Mouse (Mus musculus): ENCODE data around the gene Ccnl1. TPM values are rescaled to one million over a fixed set of nuclear protein-coding genes. Genes with fewer than 3 reads are reported as not detected.

Ccnl1 gene
- polyA plus RNA-seq, 1 experiment from 2014 or later = 47.6 TPM

- no peak for ATAC-seq
- TF ChIP-seq CTCF (IDR thresholded peaks at IDR 0.05; ENCODE audit: low read depth) = no peak
- no peaks in the 10 kb centered on the region for H3K36me3 ChIP-seq (ENCODE audit: control insufficient read depth, insufficient read depth)
- H3K9ac ChIP-seq (ENCODE audit: low read depth, low read length) = no peak overlapping the region
- H3K4me2 ChIP-seq (replicated peaks; ENCODE audit: low read depth) = no peak overlapping the region
- no peak overlapping the region for H3K27ac ChIP-seq (ENCODE audit: low read depth, low read length)
- H3K4me3 ChIP-seq (ENCODE audit: low read depth, low read length) = no peak overlapping the region
- 92% methylated on average over 2 of the region's 2 CpGs for WGBS
- no peaks in the 10 kb centered on the region for H3K9me3 ChIP-seq (ENCODE audit: control insufficient read depth)
- H3K27me3 ChIP-seq (replicated peaks; ENCODE audit: control insufficient read depth, insufficient read depth, low read length) = no peaks in the 10 kb centered on the region
- H3K4me1 ChIP-seq (replicated peaks; ENCODE audit: control insufficient read depth, insufficient read depth, low read length) = no peaks in the 10 kb centered on the region
Measured at GRCm38 (mm10) chr3:65909454-65909853, 48.6 kb downstream of the Ccnl1 start.

DNA sequence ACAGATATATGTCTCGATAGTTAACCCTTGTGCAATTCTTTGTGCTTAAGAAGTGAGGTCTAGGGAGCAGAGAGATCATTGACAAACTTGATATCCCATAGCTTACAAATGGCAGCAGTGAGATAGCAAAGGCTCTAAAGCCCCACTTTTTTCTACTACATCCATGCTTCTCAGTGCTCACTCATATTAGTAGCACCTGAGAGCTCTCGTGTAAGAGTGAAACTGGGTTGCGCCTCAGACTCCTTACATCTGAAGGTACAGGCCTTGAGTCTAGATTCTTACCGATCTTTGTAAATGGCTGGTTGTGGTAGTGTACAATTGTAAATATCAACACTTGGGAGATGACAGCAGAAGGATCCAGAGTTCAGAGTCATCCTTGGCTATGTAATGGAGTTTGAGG, 50.5 kb downstream of the Ccnl1 start:
- H3K9ac ChIP-seq (ENCODE audit: low read depth, low read length) = no peak overlapping the region
- H3K9me3 ChIP-seq (ENCODE audit: control insufficient read depth) = no peaks in the 10 kb centered on the region
- no peak for TF ChIP-seq CTCF (IDR thresholded peaks at IDR 0.05; ENCODE audit: low read depth)
- H3K4me3 ChIP-seq (ENCODE audit: low read depth, low read length) = no peak overlapping the region
- H3K4me1 ChIP-seq (replicated peaks; ENCODE audit: control insufficient read depth, insufficient read depth, low read length) = no peaks in the 10 kb centered on the region
- H3K27ac ChIP-seq (ENCODE audit: low read depth, low read length) = no peak overlapping the region
- WGBS = 90% methylated on average over 4 of the region's 4 CpGs
- H3K4me2 ChIP-seq (replicated peaks; ENCODE audit: low read depth) = no peak overlapping the region
- no peak for ATAC-seq
- no peaks in the 10 kb centered on the region for H3K27me3 ChIP-seq (replicated peaks; ENCODE audit: control insufficient read depth, insufficient read depth, low read length)
- no peaks in the 10 kb centered on the region for H3K36me3 ChIP-seq (ENCODE audit: control insufficient read depth, insufficient read depth)

DNA sequence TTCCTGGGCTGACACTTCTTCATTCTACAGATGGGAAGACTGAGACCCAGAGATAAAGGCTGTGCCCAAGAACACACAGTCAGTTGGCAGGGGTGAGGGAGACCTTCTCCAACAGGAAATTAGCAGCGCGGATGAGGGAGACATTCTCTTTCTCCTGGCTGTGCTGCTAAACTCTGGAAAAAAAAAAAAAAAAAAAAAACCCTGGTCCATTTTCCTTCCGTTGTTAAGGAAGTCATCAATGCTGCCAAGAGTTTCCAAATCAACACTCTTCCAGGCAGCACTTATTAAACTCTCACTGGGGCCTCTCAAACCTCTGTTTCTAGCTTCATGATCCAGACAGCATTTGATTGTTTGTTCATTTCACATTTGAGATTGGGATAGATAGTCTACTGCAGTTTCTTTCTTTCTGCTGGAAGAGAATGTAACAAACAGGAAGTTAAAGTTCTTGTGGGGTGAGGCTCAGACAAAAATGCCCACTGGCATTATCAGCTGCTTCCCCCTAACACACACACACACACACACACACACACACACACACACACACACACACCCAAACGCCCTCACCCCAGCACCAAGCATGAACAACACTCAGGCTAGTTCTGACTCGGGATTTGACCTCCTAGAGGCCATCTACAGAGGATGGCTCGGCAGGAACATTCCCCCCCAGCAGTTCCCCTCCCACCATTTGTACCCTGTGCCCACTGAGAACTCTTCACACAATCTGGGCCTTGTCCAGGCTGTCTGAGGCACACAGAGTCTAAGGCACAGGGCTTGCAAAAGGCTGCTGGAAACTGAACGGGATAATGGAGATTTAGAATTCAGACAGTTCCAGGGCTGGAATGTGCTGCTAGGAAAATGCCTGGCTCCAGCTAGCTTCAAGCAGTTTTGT, 52.5 kb downstream of the Ccnl1 start:
- Histone ChIP-seq H3K9ac (ENCODE audit: low read depth, low read length) (no peak overlapping the region), H3K36me3 (ENCODE audit: control insufficient read depth, insufficient read depth) (no peaks in the 10 kb centered on the region), H3K9me3 (ENCODE audit: control insufficient read depth) (no peaks in the 10 kb centered on the region), H3K27ac (ENCODE audit: low read depth, low read length) (no peak overlapping the region), H3K4me1 (replicated peaks; ENCODE audit: control insufficient read depth, insufficient read depth, low read length) (no peaks in the 10 kb centered on the region), H3K4me2 (replicated peaks; ENCODE audit: low read depth) (no peak overlapping the region), H3K27me3 (replicated peaks; ENCODE audit: control insufficient read depth, insufficient read depth, low read length) (no peaks in the 10 kb centered on the region), H3K4me3 (ENCODE audit: low read depth, low read length) (no peak overlapping the region)
- 41% methylated on average over 7 of the region's 7 CpGs for WGBS
- TF ChIP-seq CTCF (IDR thresholded peaks at IDR 0.05; ENCODE audit: low read depth) = no peak
- no peak for ATAC-seq

DNA sequence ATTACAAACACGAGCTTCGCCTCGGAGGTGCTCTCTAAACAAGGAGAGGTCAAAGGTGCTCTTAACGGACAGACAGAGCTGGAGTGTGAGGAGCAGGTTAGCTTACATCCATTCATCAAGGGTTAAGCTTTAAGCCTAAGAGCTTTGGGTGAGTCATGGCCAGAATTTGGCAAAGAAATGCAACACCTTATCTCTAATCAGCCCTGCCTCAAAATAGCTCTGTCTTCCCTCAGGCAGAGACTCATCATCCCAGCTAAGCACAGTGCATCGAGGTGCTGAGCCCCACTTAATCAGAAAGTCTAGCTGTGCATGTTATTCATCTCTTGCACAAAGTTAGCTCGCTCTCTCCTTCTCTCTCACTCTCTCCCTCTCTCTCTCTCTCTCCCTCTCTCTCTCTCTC, 53.3 kb downstream of the Ccnl1 start:
- no peak overlapping the region for H3K4me3 ChIP-seq (ENCODE audit: low read depth, low read length)
- 19% methylated on average over 6 of the region's 6 CpGs for WGBS
- no peaks in the 10 kb centered on the region for H3K36me3 ChIP-seq (ENCODE audit: control insufficient read depth, insufficient read depth)
- no peaks in the 10 kb centered on the region for H3K9me3 ChIP-seq (ENCODE audit: control insufficient read depth)
- no peak for TF ChIP-seq CTCF (IDR thresholded peaks at IDR 0.05; ENCODE audit: low read depth)
- H3K9ac ChIP-seq (ENCODE audit: low read depth, low read length) = no peak overlapping the region
- no peaks in the 10 kb centered on the region for H3K27me3 ChIP-seq (replicated peaks; ENCODE audit: control insufficient read depth, insufficient read depth, low read length)
- H3K4me2 ChIP-seq (replicated peaks; ENCODE audit: low read depth) = no peak overlapping the region
- H3K4me1 ChIP-seq (replicated peaks; ENCODE audit: control insufficient read depth, insufficient read depth, low read length) = no peaks in the 10 kb centered on the region
- no peak for ATAC-seq
- H3K27ac ChIP-seq (ENCODE audit: low read depth, low read length) = no peak overlapping the region

DNA sequence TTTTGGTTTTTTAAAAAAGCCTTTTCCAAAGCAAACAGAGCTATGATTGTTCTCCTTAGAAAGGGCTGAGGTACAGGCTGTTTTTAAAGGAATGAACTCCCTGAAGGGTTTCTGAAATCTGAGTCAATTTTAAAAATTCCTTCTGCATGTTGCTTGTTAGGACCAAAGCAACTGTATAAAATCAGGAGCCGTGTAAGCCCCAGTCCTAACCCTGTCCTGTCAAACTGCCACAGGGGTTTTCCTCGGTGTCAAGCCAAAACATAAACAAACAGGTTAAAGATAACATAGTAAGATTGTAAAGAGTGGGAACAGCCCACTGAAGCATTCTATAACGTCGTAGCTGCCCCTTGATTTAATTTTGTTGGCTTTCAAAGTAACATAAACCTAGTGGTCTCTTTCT, 53.9 kb downstream of the Ccnl1 start:
- no peaks in the 10 kb centered on the region for H3K4me1 ChIP-seq (replicated peaks; ENCODE audit: control insufficient read depth, insufficient read depth, low read length)
- no peak for TF ChIP-seq CTCF (IDR thresholded peaks at IDR 0.05; ENCODE audit: low read depth)
- WGBS = 21% methylated on average over 4 of the region's 4 CpGs
- no peak overlapping the region for H3K9ac ChIP-seq (ENCODE audit: low read depth, low read length)
- ATAC-seq = no peak
- H3K36me3 ChIP-seq (ENCODE audit: control insufficient read depth, insufficient read depth) = no peaks in the 10 kb centered on the region
- no peaks in the 10 kb centered on the region for H3K27me3 ChIP-seq (replicated peaks; ENCODE audit: control insufficient read depth, insufficient read depth, low read length)
- no peak overlapping the region for H3K4me3 ChIP-seq (ENCODE audit: low read depth, low read length)
- no peaks in the 10 kb centered on the region for H3K9me3 ChIP-seq (ENCODE audit: control insufficient read depth)
- H3K4me2 ChIP-seq (replicated peaks; ENCODE audit: low read depth) = no peak overlapping the region
- no peak overlapping the region for H3K27ac ChIP-seq (ENCODE audit: low read depth, low read length)

DNA sequence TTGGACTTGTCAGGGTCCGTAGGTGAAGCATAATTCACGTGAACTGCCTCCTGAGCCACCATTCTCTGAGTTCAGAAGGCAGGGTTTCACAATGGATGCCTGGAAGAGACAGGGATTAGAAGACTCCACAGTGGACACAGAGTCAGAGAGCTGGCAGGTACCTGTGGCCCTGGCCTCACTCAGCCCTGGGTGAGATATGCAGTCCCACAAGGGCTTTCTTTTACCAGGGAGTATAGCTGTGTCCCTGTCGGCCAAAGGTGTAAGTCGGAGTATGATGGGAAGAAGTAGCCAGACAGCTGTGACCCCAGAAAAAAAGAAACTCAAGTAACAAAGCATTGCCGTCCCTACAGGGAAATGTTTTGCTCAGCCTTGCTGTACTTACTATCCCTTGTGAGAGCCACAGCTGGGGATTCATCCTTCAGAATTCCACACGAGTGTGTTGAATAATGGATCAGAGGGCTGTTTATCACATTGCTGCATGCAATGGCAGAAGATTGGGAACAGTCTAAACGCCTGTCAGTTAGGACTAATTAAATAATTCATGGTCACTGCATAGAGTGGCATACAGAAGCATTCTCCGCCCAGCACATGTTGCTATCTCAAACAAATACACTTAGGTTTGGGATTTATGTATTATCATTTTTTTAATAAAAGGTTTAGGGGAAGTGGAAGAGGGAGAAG, 59.3 kb downstream of the Ccnl1 start:
- H3K4me3 ChIP-seq (ENCODE audit: low read depth, low read length) = no peak overlapping the region
- WGBS = 57% methylated on average over 8 of the region's 8 CpGs
- no peak overlapping the region for H3K9ac ChIP-seq (ENCODE audit: low read depth, low read length)
- no peaks in the 10 kb centered on the region for H3K9me3 ChIP-seq (ENCODE audit: control insufficient read depth)
- no peaks in the 10 kb centered on the region for H3K27me3 ChIP-seq (replicated peaks; ENCODE audit: control insufficient read depth, insufficient read depth, low read length)
- ATAC-seq = no peak
- no peak for TF ChIP-seq CTCF (IDR thresholded peaks at IDR 0.05; ENCODE audit: low read depth)
- no peaks in the 10 kb centered on the region; the same call in 1 of the 2 replicates for H3K4me1 ChIP-seq (replicated peaks; ENCODE audit: control insufficient read depth, insufficient read depth, low read length)
- no peaks in the 10 kb centered on the region for H3K36me3 ChIP-seq (ENCODE audit: control insufficient read depth, insufficient read depth)
- no peak overlapping the region for H3K27ac ChIP-seq (ENCODE audit: low read depth, low read length)
- no peak overlapping the region for H3K4me2 ChIP-seq (replicated peaks; ENCODE audit: low read depth)
